Mouse (Mus musculus) embryonic fibroblast, embryonic 13.5 days (primary cell): Measurements from ENCODE around the gene Tulp3. TPM values are rescaled to one million over a fixed set of nuclear protein-coding genes. Genes with fewer than 3 reads are reported as not detected.
A peak's percentile ranks its signal among the peaks of the same experiment; 100 is the strongest.

Experiments used
- H3K27ac ChIP-seq: 2 replicates; pipeline ENCODE4 v1.5.1; 2012; ENCODE audit warnings: low read length, control low read depth, inconsistent platforms; ENCODE audit not compliant: insufficient read depth
- H3K4me1 ChIP-seq: 2 replicates; pipeline ENCODE4 v1.6.1; 2011; ENCODE audit warnings: low read length; ENCODE audit not compliant: control insufficient read depth, insufficient read depth
- H3K4me3 ChIP-seq: 2 replicates; pipeline ENCODE4 v1.5.1; 2011; ENCODE audit warnings: mild to moderate bottlenecking, control low read depth, low read length; ENCODE audit not compliant: insufficient read depth
- CTCF ChIP-seq: IDR thresholded peaks from 2 replicates; pipeline ENCODE4 v1.5.1; 2011; ENCODE audit warnings: mild to moderate bottlenecking, control low read depth, low read length, moderate library complexity, borderline replicate concordance; ENCODE audit not compliant: insufficient read depth
- POLR2A ChIP-seq: IDR thresholded peaks from 2 replicates; pipeline ENCODE4 v1.6.1; 2011; ENCODE audit warnings: low read depth, mild to moderate bottlenecking, control low read depth, low read length, moderate library complexity
- polyA plus RNA-seq: library from polyadenylated mRNA; stranded (reverse); fragments of >200 nt; gene quantifications from 2 replicates; pipeline ENCODE4 v1.2.4, GENCODE M21; 2011; ENCODE audit warnings: low read depth; ENCODE audit not compliant: missing spikeins, insufficient read length

Tulp3 gene
- polyA plus RNA-seq, 1 experiment, result 56.8 TPM

GRCm38 (mm10) chr6:128362381-128363006 is 6.8 kb upstream of the Tulp3 start, which contains the start of the genes Rhno1 and Foxm1:
Gene Rhno1 (minus strand): TSS chr6:128362911.
Gene Foxm1 (plus strand): TSS chr6:128362967.
- peak within 1 kb of the TSS; percentile 98 for H3K4me3 ChIP-seq
- H3K27ac ChIP-seq, result peak within 1 kb of the TSS; percentile 94
- TF ChIP-seq POLR2A (peak; percentile 58; the same call in 1 of the 2 replicates), CTCF (no peak)
- H3K4me1 ChIP-seq, result peaks cover 12% of the 10 kb centered on the region; the same call in 1 of the 2 replicates

GRCm38 (mm10) chr6:128361901-128362300 is 6.2 kb upstream of the Tulp3 start:
- Histone ChIP-seq H3K27ac (peak overlapping the region; percentile 94), H3K4me1 (peaks cover 12% of the 10 kb centered on the region; the same call in 1 of the 2 replicates), H3K4me3 (peak overlapping the region; percentile 98)
- TF ChIP-seq POLR2A (no peak), CTCF (no peak)

- Histone ChIP-seq H3K27ac (no peak overlapping the region), H3K4me3 (no peak overlapping the region), H3K4me1 (peaks cover 9% of the 10 kb centered on the region; the same call in 1 of the 2 replicates)
- no peak for TF ChIP-seq POLR2A
- TF ChIP-seq CTCF, result peak; percentile 42; the same call in 1 of the 2 replicates
Observed at GRCm38 (mm10) chr6:128358999-128359398, 3.3 kb upstream of the Tulp3 start.

- Histone ChIP-seq H3K4me1 (peaks cover 4% of the 10 kb centered on the region; the same call in 1 of the 2 replicates), H3K27ac (peak overlapping the region; percentile 65), H3K4me3 (peak overlapping the region; percentile 90)
- no peak for TF ChIP-seq CTCF
- TF ChIP-seq POLR2A, result no peak; the same call in 1 of the 2 replicates
Observed at GRCm38 (mm10) chr6:128355201-128355681, 410 bp downstream of the Tulp3 start.

GRCm38 (mm10) chr6:128354140-128354539 is 1.5 kb downstream of the Tulp3 start:
- Histone ChIP-seq H3K27ac (peak overlapping the region; percentile 20), H3K4me1 (peaks cover 7% of the 10 kb centered on the region; the same call in 1 of the 2 replicates), H3K4me3 (no peak overlapping the region)
- TF ChIP-seq CTCF (no peak), POLR2A (no peak)

- Histone ChIP-seq H3K27ac (0 out of 2 replicates have a peak overlapping the region, but pooled peaks have one; percentile 35), H3K4me1 (peaks cover 3% of the 10 kb centered on the region), H3K4me3 (no peak overlapping the region)
- TF ChIP-seq POLR2A (no peak), CTCF (no peak)
Observed at GRCm38 (mm10) chr6:128349711-128350110, 5.9 kb downstream of the Tulp3 start.

GRCm38 (mm10) chr6:128346782-128347181 is 8.9 kb downstream of the Tulp3 start:
- no peak overlapping the region for H3K27ac ChIP-seq
- peaks cover 9% of the 10 kb centered on the region for H3K4me1 ChIP-seq
- H3K4me3 ChIP-seq, result no peak overlapping the region
- TF ChIP-seq POLR2A (no peak), CTCF (no peak)

- peaks cover 14% of the 10 kb centered on the region for H3K4me1 ChIP-seq
- TF ChIP-seq CTCF (no peak), POLR2A (no peak)
- H3K27ac ChIP-seq, result no peak overlapping the region
- no peak overlapping the region for H3K4me3 ChIP-seq
Observed at GRCm38 (mm10) chr6:128345623-128346022, 10.0 kb downstream of the Tulp3 start.

DNA sequence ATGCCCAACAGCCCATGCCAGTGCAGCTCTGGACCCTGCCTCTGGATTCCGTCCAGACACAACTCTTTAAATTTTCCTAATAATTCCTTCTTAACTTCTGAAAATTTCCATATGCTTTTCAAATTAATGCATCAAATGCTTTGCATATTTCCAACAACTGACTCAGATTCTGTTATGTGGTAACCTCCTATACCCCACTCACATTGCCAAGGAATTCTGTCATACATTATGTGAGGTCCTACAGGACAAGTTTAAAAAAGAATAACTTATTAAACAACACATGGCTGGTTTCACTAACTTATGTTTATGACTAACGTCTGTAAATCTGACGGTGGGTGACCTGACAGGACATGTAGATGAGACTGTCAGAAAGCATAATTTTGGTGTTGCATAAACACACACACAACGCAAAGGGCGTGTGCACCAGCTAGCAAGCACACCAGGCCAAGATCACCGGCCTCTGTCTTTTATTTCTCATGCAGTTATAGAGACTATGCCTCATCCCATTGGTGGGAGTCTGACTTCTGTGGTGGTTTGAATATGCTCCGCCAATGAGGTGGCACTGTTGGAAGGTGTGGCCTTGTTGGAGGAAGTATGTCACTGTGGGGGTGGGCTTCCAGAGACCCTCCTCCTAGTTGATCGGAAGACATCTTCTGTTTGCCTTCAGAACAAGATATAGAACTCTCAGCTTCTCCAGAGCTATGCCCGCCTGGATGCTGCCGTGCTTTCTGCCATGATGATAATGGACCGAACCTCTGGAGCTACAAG is 13.5 kb downstream of the Tulp3 start:
- Histone ChIP-seq H3K4me1 (peaks cover 17% of the 10 kb centered on the region), H3K27ac (peak overlapping the region; percentile 63), H3K4me3 (no peak overlapping the region)
- no peak for TF ChIP-seq CTCF
